Mouse (Mus musculus): ENCODE measurements around the gene Fbxo10.
"Not testable (repeated sequence)": the region's sequence is repeated elsewhere in the genome, so short reads cannot be mapped to it uniquely, and the experiment has no call there.

Gene Fbxo10

DNA sequence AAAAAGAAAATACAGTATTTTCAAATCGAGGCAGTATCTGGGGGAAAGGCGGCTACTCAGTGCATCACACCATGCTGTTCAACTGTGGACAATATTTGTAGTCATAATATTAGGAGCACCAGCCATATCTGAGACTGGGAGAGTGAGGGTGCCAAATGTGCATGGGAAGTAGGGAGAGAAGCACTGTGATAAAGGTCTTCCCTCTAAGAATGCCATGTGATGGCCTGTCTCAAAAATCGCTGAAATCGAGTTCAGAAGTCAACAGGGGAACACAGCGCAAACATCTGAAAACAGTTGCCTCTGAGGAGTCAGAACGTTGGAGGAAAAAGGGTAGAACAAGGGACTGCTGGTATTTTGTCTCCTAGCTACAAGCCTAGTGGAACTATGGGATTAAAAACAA is 84.4 kb downstream of the Fbxo10 start:
- DNase-seq (ENCODE audit: low spot score in 2 of 2): no peak

DNA sequence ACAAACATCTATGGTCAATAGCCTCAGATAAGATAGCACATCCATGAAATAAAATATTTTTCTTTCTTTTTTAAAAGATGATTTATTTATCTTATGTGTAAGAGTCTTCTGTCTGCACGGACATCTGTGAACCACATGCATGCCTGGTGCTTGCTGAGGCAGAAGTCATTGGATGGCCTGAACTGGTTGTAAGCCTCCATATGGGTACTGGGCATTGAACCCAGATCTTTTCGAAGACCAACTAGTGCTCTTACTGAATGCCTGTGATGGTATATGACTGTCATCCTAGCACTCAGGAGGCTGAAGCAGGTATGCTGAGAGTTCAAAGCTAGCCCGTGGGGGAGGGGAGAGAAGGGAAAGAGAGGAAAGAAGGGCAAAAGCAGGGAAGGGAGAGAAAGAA is 86.3 kb downstream of the Fbxo10 start:
- DNase-seq (ENCODE audit: low spot score in 2 of 2): no peak

GRCm38 (mm10) chr4:44994776-44995175 is 89.6 kb downstream of the Fbxo10 start:
- no peak for DNase-seq (ENCODE audit: low spot score in 2 of 2)

DNA sequence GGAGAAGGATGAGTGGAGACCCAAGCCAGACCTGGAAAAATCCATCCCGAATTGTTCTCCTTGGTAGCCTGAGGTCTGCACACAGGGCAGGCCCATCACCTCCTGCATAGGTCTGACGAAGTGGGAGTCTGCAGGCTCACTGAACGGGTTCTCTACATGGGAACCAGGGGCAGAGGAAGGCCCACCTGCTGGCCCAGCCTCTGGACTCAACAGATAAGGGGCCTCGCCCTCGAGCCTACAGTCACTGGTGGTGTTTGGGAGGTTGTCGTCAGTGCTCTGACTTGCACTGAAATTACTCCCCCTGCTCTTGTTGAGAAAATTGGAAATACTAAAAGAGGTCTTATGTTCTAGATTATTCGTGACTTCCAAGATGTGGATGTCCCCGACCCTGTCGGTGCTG is 90.6 kb downstream of the Fbxo10 start:
- DNase-seq (ENCODE audit: low spot score in 2 of 2): peak; percentile 70 to 72

DNA sequence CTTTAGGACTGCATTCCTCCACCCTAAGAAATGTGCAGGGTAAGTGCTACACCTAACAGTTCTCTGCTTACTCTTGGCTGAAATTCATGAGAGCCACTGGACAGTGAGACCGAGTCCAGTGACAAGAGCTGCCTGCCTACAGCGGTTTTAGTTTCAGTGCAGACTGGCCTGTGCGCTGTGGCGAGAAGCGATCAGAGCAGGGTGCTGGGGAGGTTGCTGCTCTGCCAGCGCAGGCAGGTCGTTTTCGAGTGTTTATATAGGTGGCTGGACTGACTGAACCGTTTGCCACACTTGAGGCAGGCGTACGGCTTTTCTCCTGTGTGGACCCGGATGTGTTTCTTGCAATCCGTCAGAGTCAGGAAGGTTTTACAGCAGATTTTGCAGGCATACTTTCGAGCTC is 91.2 kb downstream of the Fbxo10 start:
- DNase-seq (ENCODE audit: low spot score in 2 of 2): not testable (repeated sequence)

DNA sequence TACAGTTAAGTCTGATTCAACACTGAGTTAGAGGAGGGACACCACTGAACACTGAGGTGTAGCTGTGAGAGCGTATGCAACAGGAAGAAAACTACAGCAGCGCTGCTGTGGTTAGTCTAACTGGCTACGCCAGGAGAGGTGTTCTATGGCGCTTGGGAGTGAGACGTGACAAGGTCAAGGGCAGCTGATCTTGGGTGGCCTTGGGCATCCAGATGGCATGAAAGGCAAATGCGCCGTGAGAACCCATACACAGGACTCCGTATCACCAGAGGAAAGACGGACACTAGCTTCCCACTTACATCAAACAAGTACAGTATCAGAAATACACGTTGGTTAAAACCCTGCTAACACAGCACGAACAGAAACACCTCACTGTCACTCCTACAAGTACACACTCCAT is 92.1 kb downstream of the Fbxo10 start:
- not testable (repeated sequence) for DNase-seq (ENCODE audit: low spot score in 2 of 2)

GRCm38 (mm10) chr4:44990560-44990959 is 93.8 kb downstream of the Fbxo10 start:
- DNase-seq (ENCODE audit: low spot score in 2 of 2): no peak
